In the genomic region with DNA sequence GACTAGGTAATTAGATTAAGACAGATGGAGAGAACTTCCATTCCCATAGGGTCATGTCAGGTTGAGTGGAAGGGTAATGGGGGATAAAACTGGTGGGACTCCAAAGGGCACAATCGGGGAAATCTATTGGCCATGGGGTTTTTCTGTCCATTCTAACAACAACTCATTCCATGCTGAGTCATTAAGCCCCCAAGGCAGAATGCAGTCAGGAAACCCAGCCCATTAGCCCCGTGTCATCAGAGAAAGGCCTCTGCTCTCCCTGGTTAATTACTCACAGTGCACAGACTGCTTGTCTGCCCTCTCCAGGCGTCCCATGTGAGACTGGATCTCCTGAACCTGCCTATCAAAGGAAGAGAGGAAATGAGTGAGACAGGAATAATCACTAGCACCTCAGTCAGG, we compare ENCODE assay signal across 19 mouse cellular contexts. TPM values are rescaled to one million over a fixed set of nuclear protein-coding genes. Genes with fewer than 3 reads are reported as not detected.
A peak's percentile ranks its signal among the peaks of the same experiment; 100 is the strongest.
DNase-seq lines count a peak whose midpoint lies in the region; ATAC-seq and TF ChIP-seq lines count a peak whose summit lies in the region.
"Had no signal": no experiment of that assay in that cellular context is flagged by ENCODE, and none has a peak within 500 bp of the region (broad histone marks: within the 10 kb centered on the region; RNA-seq: fewer than 3 reads in every experiment).

No protein-coding gene starts in this region.

- no peak for DNase-seq in heart, postnatal 0 days (ENCODE audit: low spot score)
- no peak for DNase-seq in heart, adult 18-20 months
- DNase-seq in 416B (ENCODE audit: low read depth), result peak; percentile 68
- peak; percentile 13 for DNase-seq in embryo, embryonic 10 days (ENCODE audit: low spot score)
- DNase-seq in c-Kit-positive CD71-positive TER-119-positive erythroid progenitor cells, embryonic 14.5 days (ENCODE audit: low spot score), result no peak
- DNase-seq in left cerebral cortex, postnatal 4 days, result no peak
- DNase-seq: adrenal gland, postnatal 25 days; cerebellum, adult 11-12 months had no signal

- TF ChIP-seq CTCF in heart, postnatal 0 days (IDR thresholded peaks at IDR 0.05; ENCODE audit: low read depth), result no peak
- TF ChIP-seq CTCF in ES-Bruce4 (IDR thresholded peaks at IDR 0.05; ENCODE audit: low read depth, low read length), result no peak

- peak overlapping the region; percentile 52; the same call in 1 of the 2 replicates for H3K27ac ChIP-seq in heart, postnatal 0 days (ENCODE audit: low read depth)
- no peak overlapping the region for H3K27ac ChIP-seq in ES-Bruce4 (ENCODE audit: insufficient read depth, low read length)
- H3K27ac ChIP-seq: layer of hippocampus, adult 2 months; liver, embryonic 12.5 days; neural tube, embryonic 13.5 days had no signal

- TF ChIP-seq EP300 in heart, postnatal 0 days (IDR thresholded peaks at IDR 0.05; ENCODE audit: low read depth), result no peak
- 0 out of 2 replicates have a peak, but pooled peaks have one; percentile 31 for TF ChIP-seq EP300 in ES-Bruce4 (IDR thresholded peaks at IDR 0.05; ENCODE audit: insufficient read depth, low read depth, low read length)

- no peak for ATAC-seq in heart, postnatal 0 days (ENCODE audit: insufficient read depth, low read depth)
- no peak for ATAC-seq in CD4-positive, CD25-positive, alpha-beta regulatory T cell, adult 4 months
- ATAC-seq: liver, embryonic 12.5 days; lung, postnatal 0 days; midbrain, embryonic 16.5 days had no signal

- intact Hi-C loops in left cerebral cortex, postnatal 4 days (cut with DNase I), result no loop called here

- no peak overlapping the region for H3K9ac ChIP-seq in heart, postnatal 0 days (replicated peaks; ENCODE audit: low read depth, low read length)
- no peak overlapping the region for H3K9ac ChIP-seq in ES-Bruce4 (ENCODE audit: low read depth, poor library complexity, severe bottlenecking)
- H3K9ac ChIP-seq: liver, embryonic 12.5 days; neural tube, embryonic 13.5 days had no signal

- peaks cover 47% of the 10 kb centered on the region for H3K36me3 ChIP-seq in heart, postnatal 0 days (replicated peaks; ENCODE audit: control insufficient read depth, insufficient read depth, low read length)
- H3K36me3 ChIP-seq in ES-Bruce4 (ENCODE audit: control insufficient read depth, insufficient read depth, low read length, poor library complexity, severe bottlenecking), result peaks cover 12% of the 10 kb centered on the region

- no peak overlapping the region for H3K4me2 ChIP-seq in heart, postnatal 0 days (ENCODE audit: low read depth, low read length)
- H3K4me2 ChIP-seq: liver, embryonic 12.5 days; neural tube, embryonic 13.5 days had no signal

- WGBS in heart, postnatal 0 days, result 32% methylated on average over 3 of the region's 3 CpGs

- no peak overlapping the region for H3K4me3 ChIP-seq in heart, postnatal 0 days (ENCODE audit: low read depth, low read length)
- H3K4me3 ChIP-seq in ES-Bruce4 (ENCODE audit: low read depth, low read length), result no peak overlapping the region
- H3K4me3 ChIP-seq: erythroblast, embryonic 14.5 days; layer of hippocampus, adult 2 months; liver, embryonic 12.5 days; neural tube, embryonic 13.5 days had no signal

- no peak for TF ChIP-seq POLR2A in ES-Bruce4 (IDR thresholded peaks at IDR 0.05; ENCODE audit: insufficient read depth, low read length)

- H3K27me3 ChIP-seq in heart, postnatal 0 days (ENCODE audit: control insufficient read depth, insufficient read depth, low read length), result no peaks in the 10 kb centered on the region
- H3K27me3 ChIP-seq in ES-Bruce4 (ENCODE audit: control insufficient read depth, insufficient read depth, low read length, poor library complexity, severe bottlenecking), result no peaks in the 10 kb centered on the region
- H3K27me3 ChIP-seq: liver, embryonic 12.5 days; neural tube, embryonic 13.5 days had no signal

- H3K9me3 ChIP-seq in heart, postnatal 0 days (replicated peaks; ENCODE audit: control insufficient read depth, low read length), result no peaks in the 10 kb centered on the region
- H3K9me3 ChIP-seq in ES-Bruce4 (replicated peaks; ENCODE audit: control insufficient read depth, insufficient read depth, low read length, poor library complexity, severe bottlenecking), result no peaks in the 10 kb centered on the region
- H3K9me3 ChIP-seq: G1E; liver, embryonic 12.5 days; neural tube, embryonic 13.5 days had no signal

- peaks cover 36% of the 10 kb centered on the region for H3K4me1 ChIP-seq in heart, postnatal 0 days (ENCODE audit: control insufficient read depth, insufficient read depth)
- H3K4me1 ChIP-seq in ES-Bruce4 (ENCODE audit: control insufficient read depth, insufficient read depth, low read length), result no peaks in the 10 kb centered on the region

RNA-seq across cellular contexts. Expression of gene Gosr2, which starts 8.7 kb away (rescaled TPM):
- total RNA-seq in heart, postnatal 0 days (2014; rRNA removed; ENCODE audit: low replicate concordance), result 72.7 and 73.8 TPM in 2 replicates
- 52.5 and 56.8 TPM in 2 replicates for polyA plus RNA-seq in heart, postnatal 0 days (2015; fragmentation: Nextera tagmentation; extraction: Ambion mirVana)
- 10 to 100 TPM; 31.1 to 32.8 TPM for total RNA-seq in heart, adult 18-20 months (2021)
- 38.5 and 41.8 TPM in 2 replicates for polyA plus RNA-seq in ES-Bruce4 (2011; ENCODE audit: insufficient read depth, insufficient read length, low read depth, missing spikeins)
- polyA plus RNA-seq in CD4-positive, CD25-positive, alpha-beta regulatory T cell, adult 4 months (2017; shearing (Covaris generic)), result 100 to 1,000 TPM in 1 of 2 experiments, 10 to 100 TPM in 1; 78.8 to 115 TPM
- 10 to 100 TPM; 74.3 to 84.6 TPM for total RNA-seq in left cerebral cortex, postnatal 4 days (2021)

RNA-seq across cellular contexts. Expression of gene Rprml, which starts 39.6 kb away (rescaled TPM):
- not detected in 2 replicates for total RNA-seq in heart, postnatal 0 days (2014; rRNA removed; ENCODE audit: low replicate concordance)
- polyA plus RNA-seq in heart, postnatal 0 days (2015; fragmentation: Nextera tagmentation; extraction: Ambion mirVana), result 0.15 TPM in 2 replicates
- not detected for total RNA-seq in heart, adult 18-20 months (2021)
- not detected in 2 replicates for polyA plus RNA-seq in ES-Bruce4 (2011; ENCODE audit: insufficient read depth, insufficient read length, low read depth, missing spikeins)
- not detected for polyA plus RNA-seq in CD4-positive, CD25-positive, alpha-beta regulatory T cell, adult 4 months (2017; shearing (Covaris generic))
- total RNA-seq in left cerebral cortex, postnatal 4 days (2021), result 10 to 100 TPM; 51.6 to 64.6 TPM
- total RNA-seq: G1E had no signal
- polyA plus RNA-seq: erythroblast, embryonic 14.5 days; G1E; liver, embryonic 12.5 days; neural tube, embryonic 13.5 days had no signal

RNA-seq across cellular contexts. Expression of gene Lyzl6, which starts 50.3 kb away (rescaled TPM):
- not detected in 2 replicates for total RNA-seq in heart, postnatal 0 days (2014; rRNA removed; ENCODE audit: low replicate concordance)
- polyA plus RNA-seq in heart, postnatal 0 days (2015; fragmentation: Nextera tagmentation; extraction: Ambion mirVana), result not detected in 2 replicates
- total RNA-seq in heart, adult 18-20 months (2021), result not detected
- not detected in 2 replicates for polyA plus RNA-seq in ES-Bruce4 (2011; ENCODE audit: insufficient read depth, insufficient read length, low read depth, missing spikeins)
- not detected for polyA plus RNA-seq in CD4-positive, CD25-positive, alpha-beta regulatory T cell, adult 4 months (2017; shearing (Covaris generic))
- total RNA-seq in left cerebral cortex, postnatal 4 days (2021), result not detected
- total RNA-seq: adrenal gland, postnatal 25 days; G1E; gastrocnemius, postnatal 4 days; layer of hippocampus, adult 2 months had no signal
- polyA plus RNA-seq: cortical plate, adult 2 months; erythroblast, embryonic 14.5 days; G1E; liver, embryonic 12.5 days; lung, postnatal 0 days; midbrain, embryonic 16.5 days; neural tube, embryonic 13.5 days had no signal

Comparison
In these comparisons a context has a peak if more than half of its experiments do, and no peak if none do; other contexts are left out.
1. DNase-seq: peak in 416B (single experiment) and embryo, embryonic 10 days (single experiment); none in heart, postnatal 0 days (single experiment), heart, adult 18-20 months (0 of 2), c-Kit-positive CD71-positive TER-119-positive erythroid progenitor cells, embryonic 14.5 days (single experiment) and left cerebral cortex, postnatal 4 days (single experiment).
2. RNA of gene Rprml, which starts 39.6 kb away (total RNA-seq): 51.6 to 64.6 TPM in left cerebral cortex, postnatal 4 days; not detected in heart, postnatal 0 days and not detected in heart, adult 18-20 months; every median in the first group is over 10 times any median in the second.